Mouse (Mus musculus): Measurements from ENCODE around the gene Zfp641. TPM values are rescaled to one million over a fixed set of nuclear protein-coding genes. Genes with fewer than 3 reads are reported as not detected.

Zfp641 gene
- polyA plus RNA-seq (2017; shearing (Covaris generic)): not detected

DNA sequence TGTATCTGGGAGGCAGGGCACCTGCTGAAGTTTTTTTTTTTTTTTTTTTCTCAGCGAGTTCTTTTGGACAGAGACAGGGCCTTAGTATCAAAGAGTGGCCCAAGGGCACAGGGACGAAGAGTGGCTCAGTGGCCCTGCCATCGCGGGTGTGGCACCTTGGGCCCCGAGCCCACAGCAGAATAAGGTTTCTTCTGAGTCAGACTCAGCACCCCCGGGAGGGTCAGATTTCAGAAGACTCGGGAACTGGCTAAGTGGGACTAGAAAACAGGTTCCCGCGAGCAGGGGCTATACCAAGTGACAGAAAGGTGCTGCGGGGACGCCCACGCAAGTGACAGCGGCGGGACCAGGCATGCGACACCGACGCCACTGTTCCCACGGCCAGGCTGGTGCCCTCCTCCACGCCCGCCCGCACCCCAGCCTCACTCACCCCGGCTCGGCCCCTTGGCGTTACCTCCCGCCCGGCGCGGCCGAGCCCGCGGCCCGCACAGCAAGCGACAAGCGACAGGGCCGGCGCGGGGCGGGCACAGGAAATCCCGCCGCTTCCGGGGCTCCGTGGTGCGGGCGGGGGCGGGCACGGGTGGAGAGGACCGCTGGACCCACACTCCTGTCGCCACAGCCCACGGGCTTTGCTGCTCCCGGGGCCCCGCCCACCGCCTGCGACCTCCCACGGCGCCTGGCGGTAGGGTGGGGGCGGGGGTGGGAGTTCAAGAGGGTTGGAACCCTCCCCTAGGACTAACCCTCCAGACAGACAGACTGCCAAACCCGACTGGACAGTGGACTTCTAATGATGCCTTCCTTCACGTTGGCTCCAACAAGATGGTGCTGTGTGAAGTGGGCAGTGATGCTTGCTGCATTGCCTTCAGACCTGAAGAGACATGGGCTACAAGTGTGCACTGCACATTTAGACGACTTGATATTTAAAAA is at the start of gene Zfp641:
Gene Zfp641 (minus strand): TSS at position 534 of the 924 bp plus-strand sequence.

DNA sequence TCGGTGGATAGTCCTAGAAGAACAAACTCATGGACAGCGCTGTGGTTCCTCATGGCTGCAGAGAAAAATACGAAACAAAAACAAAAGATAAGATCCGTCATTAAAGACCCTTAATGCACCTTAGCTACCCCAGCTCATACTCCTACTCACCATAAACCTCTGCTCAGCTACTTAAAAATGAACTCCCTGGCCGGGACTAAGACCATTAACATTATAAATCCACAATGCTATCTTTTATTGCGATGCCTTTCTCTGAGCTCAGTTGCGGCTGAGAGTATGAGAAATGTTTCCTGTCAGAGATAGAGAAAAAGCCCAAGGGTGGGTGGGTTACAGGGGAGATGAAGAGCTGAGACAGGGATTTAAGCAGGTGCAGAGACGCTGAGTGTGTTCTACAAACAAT is 44.9 kb upstream of the Zfp641 start, which contains the start of gene Olfr284:
Gene Olfr284 (minus strand): TSS at position 101 of the 400 bp plus-strand sequence.

DNA sequence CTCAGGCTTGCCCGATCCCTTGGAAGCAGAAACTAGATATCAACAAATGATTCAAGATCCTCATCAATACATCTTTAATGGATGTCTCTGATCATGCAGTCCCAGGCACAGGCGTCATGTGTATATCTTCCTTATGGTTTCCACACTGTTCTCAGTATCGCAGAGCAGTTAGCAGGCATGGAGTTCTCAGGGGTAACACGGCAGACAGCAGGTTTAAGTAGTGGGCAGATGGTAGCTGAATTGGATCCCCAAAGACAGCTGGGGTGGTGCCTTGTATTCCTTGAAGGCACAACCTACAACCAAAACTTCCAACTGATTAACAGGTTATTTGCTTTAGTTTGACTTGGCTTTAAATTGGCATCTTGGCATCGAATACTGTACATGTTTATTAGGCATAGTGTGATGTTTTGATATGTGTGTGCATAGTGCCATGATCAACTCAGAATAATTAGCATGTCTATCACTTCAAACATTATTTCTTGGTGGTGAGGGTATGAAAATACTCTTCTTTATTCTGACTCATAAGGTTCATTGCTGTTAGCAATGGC is 21.3 kb upstream of the Zfp641 start, which contains the start of gene Olfr285:
Gene Olfr285 (minus strand): TSS at position 177 of the 548 bp plus-strand sequence.

DNA sequence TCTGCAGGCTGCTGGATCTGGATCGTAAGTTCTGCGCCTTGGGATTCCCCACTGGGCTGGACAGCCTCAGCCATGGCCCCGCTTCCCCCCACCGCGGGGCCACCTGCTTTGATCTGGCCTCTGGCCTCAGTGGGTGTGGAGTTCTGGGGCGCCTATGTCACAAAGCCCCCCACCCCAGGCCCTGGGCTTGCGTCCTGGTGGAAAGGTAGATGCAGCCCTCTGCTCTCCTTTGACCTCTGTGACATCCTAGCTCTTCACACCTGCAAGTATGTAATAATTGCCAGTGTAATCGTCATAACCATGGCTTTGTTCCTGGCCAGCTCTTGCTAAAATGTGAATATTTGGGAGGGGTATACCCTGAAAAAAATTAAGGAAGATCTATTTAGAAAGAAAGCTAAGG is 38.8 kb downstream of the Zfp641 start, which contains the start of gene H1fnt:
Gene H1fnt (minus strand): TSS at position 101 of the 400 bp plus-strand sequence.

Other genes with a start within 250 kb of the Zfp641 start
- gene Pfkm, start 203.6 kb downstream of the Zfp641 start, polyA plus RNA-seq (2017; shearing (Covaris generic)): 1 to 10 TPM; 7.5 to 7.8 TPM
- 10 to 100 TPM; 35.0 to 45.7 TPM for gene Senp1, start 202.4 kb downstream of the Zfp641 start, polyA plus RNA-seq (2017; shearing (Covaris generic))
- gene Asb8, start 130.5 kb downstream of the Zfp641 start, polyA plus RNA-seq (2017; shearing (Covaris generic)): 10 to 100 TPM; 38.6 to 42.0 TPM
- gene Ccdc184, start 129.0 kb downstream of the Zfp641 start, polyA plus RNA-seq (2017; shearing (Covaris generic)): under 1 TPM; 0.43 to 0.46 TPM
- not detected for gene Olfr288, start 100.6 kb downstream of the Zfp641 start, polyA plus RNA-seq (2017; shearing (Covaris generic))
- gene Gm44579, start 75.2 kb downstream of the Zfp641 start, polyA plus RNA-seq (2017; shearing (Covaris generic)): 1 to 10 TPM in 1 of 2 experiments, not detected in 1; 1.1 TPM
- gene Olfr287, start 75.1 kb downstream of the Zfp641 start, polyA plus RNA-seq (2017; shearing (Covaris generic)): under 1 TPM; 0.12 to 0.65 TPM
- gene Olfr286, start 61.7 kb downstream of the Zfp641 start, polyA plus RNA-seq (2017; shearing (Covaris generic)): 1 to 10 TPM in 1 of 2 experiments, under 1 TPM in 1; 0.13 to 1.3 TPM
- under 1 TPM in 1 of 2 experiments, not detected in 1; 0.43 TPM for gene H1fnt, start 38.9 kb downstream of the Zfp641 start, polyA plus RNA-seq (2017; shearing (Covaris generic))
- under 1 TPM in 1 of 2 experiments, not detected in 1; 0.07 TPM for gene Olfr285, start 21.2 kb upstream of the Zfp641 start, polyA plus RNA-seq (2017; shearing (Covaris generic))
- under 1 TPM in 1 of 2 experiments, not detected in 1; 0.98 TPM for gene Olfr284, start 44.8 kb upstream of the Zfp641 start, polyA plus RNA-seq (2017; shearing (Covaris generic))
- gene Olfr283, start 84.8 kb upstream of the Zfp641 start, polyA plus RNA-seq (2017; shearing (Covaris generic)): not detected
- gene Olfr282, start 135.1 kb upstream of the Zfp641 start, polyA plus RNA-seq (2017; shearing (Covaris generic)): not detected
- 1 to 10 TPM in 1 of 2 experiments, under 1 TPM in 1; 0.13 to 2.7 TPM for gene Olfr281, start 156.4 kb upstream of the Zfp641 start, polyA plus RNA-seq (2017; shearing (Covaris generic))
- gene OR5BS1P, start 173.7 kb upstream of the Zfp641 start, polyA plus RNA-seq (2017; shearing (Covaris generic)): under 1 TPM; 0.11 to 0.26 TPM
- gene Lalba, start 186.6 kb upstream of the Zfp641 start, polyA plus RNA-seq (2017; shearing (Covaris generic)): under 1 TPM in 1 of 2 experiments, not detected in 1; 0.38 TPM
- gene Olfr279, start 196.2 kb upstream of the Zfp641 start, polyA plus RNA-seq (2017; shearing (Covaris generic)): under 1 TPM; 0.24 to 0.65 TPM
- 100 to 1,000 TPM in 1 of 2 experiments, 10 to 100 TPM in 1; 95.3 to 111 TPM for gene Kansl2, start 238.1 kb upstream of the Zfp641 start, polyA plus RNA-seq (2017; shearing (Covaris generic))

All from inflammation-experienced regulatory T-cells (primary cell).